Mouse (Mus musculus) mouse trophoblast stem cell (cell line): ENCODE measurements at regions not wholly inside any gene's neighbourhood (a gene's known extent, or its start where the extent isn't known, plus 50 kb on each side); places are given as distances from the start of the nearest gene placed in this dataset.

Experiments used
- in situ Hi-C, 2 experiments: fragments of 300-500 bp; cut with MseI, MboI; formaldehyde crosslinking; loops; 2 replicates in 1 of 2; 3 replicates in 1 of 2; pipeline ENCODE4 v1.15.1; 2025

DNA sequence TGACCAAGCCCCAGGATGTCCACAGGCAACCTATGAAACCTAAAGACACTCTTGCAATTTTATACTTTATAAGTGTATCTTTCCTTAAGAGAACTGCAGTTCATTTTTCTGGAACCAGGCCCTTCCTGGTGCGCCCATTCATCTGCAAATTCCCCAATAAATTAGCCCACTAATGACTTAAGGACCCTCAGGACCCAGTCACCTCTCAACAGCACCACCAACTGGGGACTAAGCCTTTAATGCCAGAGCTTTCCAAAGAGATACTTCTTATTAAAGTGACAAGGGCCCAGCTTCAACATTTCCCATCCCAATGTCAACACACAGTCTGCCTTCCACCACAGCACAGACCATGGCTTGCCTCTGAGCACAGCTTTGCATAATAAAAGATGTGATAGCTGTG is 237.6 kb upstream of the Pabpc6 start:
- in situ Hi-C loops, result no loop called here

DNA sequence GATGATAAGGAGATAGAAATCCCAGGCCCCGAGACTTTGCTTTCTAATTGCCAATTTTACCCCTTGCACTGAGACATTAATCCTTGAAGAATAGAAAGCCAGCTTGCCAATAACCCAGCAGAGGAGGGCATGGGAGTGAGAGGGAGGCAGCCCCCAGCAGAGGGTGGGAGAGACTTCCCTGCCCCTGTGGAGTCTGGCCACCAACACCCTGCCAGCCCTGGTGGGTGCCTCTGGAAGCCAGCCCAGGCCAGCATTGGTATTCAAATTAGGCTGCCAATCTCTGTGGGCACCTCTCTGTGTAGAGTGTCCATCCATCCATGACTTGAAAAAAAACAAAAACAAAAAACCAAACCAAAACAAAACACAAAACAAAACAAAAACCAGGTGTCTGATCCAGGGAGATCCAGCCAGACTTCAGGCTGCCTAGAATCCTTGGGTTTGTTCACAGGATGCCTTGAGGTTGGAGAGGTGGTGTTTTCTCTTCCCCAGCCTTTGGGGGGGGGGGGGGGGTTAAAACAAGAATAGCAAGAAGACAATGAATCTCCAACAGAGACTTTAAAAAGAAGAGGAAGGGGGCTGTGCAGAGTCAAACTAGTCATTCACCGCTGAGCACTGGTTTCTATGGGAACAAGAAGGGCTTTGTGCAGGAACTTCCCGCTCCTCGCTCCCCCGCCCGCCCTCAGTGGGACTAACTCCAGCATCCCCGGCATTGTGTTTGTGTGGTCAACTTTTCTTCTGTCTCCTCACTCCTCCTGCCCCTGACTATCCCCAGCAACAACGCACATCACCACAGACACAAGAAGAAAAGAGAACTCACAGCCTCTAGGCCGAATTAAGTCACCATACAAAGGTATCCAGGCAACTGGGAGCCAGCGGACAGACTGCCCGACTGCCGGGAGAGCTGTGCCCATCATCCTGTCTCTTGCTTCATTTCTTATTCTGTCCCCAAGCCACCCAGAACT is 236.3 kb upstream of the Pabpc6 start:
- in situ Hi-C loops, result no loop called here

DNA sequence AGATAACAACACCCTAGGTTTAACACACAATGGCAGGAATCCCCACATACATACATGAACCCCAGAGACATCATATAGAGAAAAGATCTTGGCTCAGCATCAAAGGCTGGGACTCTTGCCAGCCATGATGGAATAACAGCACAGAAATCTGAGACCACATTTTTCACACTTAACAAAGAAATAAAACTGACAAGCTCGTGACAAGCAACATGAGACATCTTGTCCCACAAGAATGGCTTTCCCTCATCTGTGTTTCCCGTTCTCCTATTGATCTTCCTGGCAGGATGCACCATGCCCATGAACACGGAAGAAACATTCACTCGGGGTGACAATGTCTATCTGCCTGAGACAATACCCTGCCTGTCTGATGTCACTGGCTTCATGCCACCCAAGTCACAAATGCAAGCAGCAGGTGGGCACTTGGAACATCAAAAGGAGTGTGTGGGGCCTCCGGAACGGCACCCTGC is 235.0 kb upstream of the Pabpc6 start:
- in situ Hi-C loops, result no loop called here

DNA sequence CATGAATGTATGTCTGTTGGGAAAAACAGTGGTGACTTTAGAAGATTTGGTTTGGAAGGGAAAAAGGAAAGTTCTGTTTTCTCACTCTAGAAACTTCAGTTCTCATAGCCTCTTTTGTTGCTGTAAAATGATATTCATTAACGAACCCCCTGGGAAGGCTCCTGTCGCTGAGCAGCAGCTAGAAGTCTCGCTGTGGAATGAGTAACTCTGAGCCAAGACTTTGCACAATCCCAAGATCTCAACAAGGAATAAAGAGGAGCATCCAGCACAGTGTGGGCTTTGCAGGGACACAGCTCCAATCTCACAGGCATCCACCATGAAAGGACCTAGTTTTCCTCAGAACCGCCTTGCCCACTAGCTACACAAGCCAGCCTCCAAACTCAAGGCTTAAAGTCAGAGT is 233.8 kb upstream of the Pabpc6 start:
- in situ Hi-C loops, result no loop called here

DNA sequence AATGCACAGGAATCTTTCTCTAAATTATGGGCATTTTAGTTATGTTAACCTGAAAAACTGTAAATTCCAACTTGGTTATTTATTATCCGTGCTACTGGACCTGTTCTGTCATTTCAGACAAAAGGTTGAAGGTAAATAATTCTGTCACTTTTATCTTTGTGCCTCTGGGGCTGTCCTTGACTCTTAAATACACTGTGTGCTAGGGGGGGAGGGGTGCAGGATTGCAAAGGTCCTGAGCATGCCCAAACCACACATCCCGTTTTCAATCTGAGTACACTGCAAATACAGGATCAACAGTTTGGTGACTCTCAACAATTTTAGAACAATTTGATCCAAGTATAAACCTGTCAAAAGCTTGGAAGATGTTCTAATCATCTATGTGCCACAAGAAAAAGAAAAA is 227.4 kb upstream of the Pabpc6 start:
- in situ Hi-C loops, result no loop called here

DNA sequence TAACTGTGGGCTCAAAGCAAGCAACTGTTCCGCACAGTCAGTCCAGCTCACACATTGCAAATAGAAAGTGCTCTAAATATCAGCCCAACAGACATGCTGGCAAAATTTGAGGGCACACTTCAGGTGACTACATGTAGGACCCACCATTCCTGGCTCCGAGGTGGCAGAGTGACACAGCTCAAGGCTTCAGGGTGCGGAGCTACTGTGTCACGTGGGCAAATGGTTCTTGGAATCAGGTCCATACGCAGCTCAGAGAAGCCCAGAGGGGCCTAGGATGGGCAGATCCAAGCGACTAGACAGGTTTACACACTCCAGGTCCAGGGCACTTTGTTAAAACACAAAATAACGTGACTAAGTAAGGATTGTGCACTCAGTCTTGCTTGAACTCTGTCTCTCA is 226.2 kb upstream of the Pabpc6 start:
- in situ Hi-C loops, result no loop called here

DNA sequence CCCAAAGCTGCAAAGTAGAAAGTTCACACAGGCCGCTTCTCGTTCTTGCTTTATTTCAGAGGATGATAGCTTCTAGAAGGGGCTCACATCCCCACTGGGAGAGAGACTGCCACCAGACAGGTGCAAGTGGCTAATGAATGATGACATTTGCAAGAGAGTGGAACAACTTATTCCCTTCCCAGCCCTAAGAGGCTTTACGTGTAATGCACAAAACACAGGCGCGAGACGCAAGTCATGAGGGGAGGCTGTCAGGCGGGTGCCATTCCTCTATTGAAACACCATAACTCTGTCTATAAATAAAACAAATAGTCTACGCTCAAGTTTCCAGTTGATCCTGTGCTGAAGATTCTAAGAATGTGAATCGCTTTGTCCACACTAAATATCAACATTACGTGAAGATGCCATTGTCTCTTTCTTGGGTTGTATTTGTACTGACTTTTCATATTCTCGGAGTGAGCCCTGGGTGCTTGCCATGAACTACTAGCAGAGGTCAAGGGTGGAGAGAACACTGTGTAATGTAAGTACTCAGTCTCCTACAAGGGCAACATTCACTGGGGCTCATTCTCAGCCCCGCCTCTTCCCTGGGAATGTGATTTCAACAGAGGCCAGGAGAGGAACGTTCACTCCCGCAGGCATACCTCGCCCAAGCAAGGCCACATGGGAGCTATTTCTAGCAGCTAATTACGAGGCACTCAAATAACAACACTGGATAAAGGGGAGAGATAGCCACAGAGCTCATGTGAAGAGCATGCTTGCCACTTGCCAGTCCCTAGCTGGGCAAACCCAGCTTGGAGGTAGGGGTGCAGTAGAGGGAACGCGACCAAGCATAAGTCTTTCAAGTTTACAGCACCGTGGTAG is 225.5 kb upstream of the Pabpc6 start:
- in situ Hi-C loops, result no loop called here

DNA sequence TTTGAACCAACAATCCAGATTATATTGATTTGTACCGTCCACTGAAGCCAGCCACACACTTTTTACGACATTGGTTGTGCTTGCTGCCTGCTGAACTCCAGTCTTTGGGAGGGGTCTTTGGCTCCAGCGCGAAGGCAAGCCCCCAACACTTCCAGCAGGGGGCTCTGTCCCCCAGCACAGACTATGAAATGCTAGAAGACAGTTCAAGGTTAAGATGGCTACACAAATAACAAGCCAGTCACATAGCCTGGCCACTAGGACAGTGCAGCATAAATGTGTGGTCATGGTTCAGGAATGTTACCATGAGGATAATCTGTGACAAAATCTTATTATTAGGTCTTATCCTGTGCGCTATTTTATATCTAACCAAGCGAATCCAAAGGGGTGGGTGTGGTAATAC is 224.4 kb upstream of the Pabpc6 start:
- in situ Hi-C loops, result no loop called here

DNA sequence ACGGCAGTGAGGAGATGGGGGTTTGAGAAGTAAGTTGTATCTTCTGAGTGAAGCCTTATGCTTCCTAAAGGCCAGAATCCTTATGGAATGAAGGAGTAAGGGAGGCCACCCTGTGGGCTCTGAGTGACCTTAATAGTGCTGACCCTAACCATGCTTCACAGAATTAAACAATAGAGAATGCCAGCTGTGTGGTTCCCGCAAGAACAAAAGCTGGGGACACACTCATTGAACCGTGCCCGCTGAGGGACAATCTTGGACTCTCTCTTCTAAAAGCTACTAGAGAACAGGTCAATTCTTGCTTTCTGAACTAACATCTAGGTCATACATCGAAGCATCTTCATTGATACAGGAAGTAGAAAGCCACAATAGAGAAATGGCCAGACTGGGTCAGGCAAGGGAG is 223.3 kb upstream of the Pabpc6 start:
- in situ Hi-C loops, result no loop called here

DNA sequence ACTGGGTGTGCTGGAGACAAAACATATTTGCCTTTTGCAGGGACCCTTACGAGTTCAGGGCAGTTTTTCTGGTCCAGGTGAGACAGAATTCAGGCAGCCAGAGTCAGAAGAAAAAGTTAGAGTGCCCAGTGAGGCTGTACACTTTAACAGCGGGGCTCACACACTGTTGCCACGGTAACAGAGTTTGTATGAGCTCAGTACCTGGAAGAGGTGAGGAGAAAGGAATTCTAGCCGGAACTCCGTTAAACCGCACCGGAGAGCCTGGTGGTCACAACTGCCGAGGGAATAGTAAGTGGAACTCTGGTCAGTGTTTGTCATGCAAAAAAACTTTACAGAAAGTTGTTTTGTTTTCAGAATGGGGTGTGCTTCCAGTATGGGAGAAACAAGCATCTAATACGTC is 222.6 kb upstream of the Pabpc6 start:
- in situ Hi-C loops, result no loop called here

DNA sequence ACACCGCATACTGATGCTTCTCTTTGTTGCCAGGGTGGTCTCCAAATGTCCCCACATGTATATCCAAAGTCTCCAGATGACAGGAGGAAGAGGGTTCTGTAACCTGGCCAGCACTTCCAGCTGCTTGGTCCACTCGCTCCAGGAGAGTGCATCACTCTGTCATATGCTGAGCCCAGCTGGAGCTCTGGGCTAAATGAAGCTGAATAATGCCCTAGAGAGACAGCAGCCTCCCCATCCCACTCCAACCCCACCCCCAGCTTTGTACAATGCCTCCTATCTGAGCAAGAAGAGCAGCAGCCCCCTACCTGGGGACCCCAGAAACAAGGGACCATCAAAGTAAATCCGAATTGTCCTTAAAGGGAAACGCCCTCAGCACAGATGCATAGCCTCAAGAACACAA is 219.0 kb upstream of the Pabpc6 start:
- in situ Hi-C loops, result no loop called here

DNA sequence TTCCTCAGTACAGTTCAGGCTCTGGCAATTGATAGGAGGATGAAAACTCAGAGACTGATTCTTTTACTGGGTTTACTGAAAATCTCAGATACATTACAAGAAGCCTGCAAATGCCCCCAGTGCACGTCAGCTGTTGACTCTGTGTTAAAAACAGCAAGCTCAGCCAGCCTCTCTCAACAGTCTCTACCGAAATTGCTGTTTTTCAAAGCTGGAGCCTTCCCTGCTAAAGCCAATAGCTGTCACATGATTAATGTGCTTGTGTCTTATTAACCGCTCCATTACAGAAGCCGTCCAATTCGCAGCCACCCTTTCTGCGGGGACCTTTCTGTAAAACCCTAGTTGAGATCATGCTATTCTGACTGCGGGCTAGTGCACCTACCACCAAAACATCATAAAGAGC is 215.6 kb upstream of the Pabpc6 start:
- in situ Hi-C loops, result no loop called here

DNA sequence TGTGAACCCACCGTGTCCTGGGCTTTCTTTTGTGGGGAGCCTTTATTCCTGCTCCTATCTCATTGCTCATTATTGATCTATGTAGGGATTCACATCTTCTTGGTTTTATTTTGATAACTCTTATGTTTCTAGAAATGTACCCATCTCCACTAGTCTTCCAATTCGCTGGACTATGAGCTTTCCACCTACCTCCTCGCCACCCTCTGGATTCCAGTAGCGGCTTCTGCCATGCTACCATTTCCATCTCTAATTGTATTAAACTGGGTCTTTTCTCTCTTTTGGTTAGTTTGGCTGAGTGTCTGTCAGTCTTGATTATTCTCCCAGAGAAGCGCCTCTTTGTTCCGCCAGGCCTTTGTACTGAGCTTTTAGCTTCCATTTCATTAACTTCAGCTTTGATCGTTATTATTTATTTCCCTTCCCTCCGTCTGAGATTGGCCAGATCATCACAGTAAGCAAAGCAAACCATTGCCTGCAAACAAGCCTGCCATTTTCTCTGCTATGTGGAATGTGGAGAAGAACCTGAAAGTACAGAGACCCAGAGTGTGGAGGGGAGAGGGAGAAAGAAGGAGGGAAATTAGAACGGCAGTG is 213.2 kb upstream of the Pabpc6 start:
- in situ Hi-C loops, result no loop called here

DNA sequence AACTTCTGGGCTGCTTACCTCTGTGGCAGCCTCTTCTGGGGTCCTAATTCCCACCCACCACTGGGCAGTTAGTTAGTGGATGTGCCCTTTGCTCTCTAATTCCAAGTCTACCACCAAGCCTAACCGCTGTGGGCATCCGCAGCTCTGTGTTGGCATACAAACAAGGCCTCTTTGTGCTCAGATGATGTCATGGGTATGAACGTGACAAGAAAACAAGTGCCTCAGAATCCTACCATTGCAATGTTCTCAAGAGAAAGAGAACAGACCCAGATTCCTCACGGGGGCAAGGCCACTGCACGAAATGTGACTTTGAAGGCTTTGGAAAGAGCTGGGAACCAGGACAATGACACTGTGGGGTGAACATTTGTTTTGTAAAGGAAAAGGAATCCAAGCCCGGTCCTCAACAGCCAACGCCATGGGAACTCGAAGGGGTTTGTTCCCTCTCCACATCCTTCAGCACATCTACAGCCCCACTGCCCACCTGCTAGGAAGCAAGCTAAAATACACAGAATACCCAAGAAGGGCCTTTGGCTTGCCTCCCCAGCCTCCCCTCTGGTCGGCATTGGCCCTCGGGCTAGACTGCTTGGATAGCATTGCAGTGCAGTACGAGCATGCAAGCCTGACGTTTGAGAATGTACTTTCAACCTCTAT is 210.2 kb upstream of the Pabpc6 start:
- in situ Hi-C loops, result no loop called here

DNA sequence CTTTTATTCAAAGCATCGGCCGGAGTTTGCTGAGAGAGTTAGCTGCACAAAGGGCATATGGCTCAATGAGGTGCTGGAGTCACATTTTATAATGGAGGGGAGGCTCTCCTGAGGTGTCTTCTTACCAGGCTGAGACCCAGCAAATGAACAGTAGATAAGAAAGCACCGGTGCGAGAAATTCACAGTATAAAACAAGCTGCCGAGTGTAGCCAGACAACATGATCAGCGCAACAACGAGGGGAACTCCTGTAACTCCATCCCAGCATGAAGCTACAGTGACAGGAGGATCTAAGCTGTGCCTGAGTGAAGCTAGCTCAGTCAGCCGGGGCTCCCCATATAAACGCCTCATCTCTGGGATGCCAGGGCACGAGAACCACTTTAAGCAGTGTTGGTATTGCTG is 204.2 kb upstream of the Pabpc6 start:
- in situ Hi-C loops, result no loop called here

DNA sequence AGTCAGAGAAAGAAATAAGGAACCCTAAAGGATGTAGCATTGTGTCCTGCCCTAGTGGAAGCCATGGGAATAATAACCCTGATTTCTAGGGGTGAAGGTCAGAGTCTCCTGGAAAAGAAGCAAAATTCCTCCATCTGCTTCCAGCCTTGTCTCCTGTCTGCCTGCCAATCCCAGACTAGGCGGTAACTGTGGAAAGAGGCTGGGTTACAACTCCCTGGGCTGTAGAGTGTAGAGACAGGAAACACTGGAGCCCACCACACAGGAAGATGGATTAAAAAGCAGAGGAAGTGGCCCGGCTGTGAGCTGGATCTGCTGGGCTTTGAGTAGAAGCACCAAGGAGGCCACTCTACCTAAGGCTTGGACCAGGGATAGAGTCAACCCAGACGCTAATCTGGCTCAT is 200.7 kb upstream of the Pabpc6 start:
- in situ Hi-C loops, result no loop called here

DNA sequence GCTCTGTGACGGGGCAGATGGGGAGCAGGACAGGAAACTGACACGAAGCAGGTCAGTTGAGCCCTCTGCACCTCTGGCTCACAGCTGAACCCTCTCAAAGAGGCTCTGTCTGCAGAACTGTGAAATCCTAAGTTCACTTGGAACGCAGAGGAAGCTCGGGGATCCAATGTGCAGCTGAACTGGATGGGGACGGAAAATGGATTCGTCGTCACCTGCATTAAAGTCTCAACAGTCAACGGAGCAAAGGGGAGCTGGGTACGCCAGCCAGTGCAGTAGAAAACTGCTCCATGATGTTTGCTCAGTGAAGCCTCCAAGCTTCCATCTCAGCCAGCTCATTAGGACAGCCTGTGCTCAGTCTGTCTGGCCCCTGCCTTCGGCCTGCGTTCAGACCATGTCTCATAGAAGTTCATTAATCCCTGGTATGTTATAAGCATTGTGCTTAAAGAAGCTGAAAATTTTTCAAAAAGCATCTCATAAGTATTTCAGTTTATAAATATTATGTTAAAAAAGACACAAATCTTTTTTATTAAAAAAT is 199.3 kb upstream of the Pabpc6 start:
- in situ Hi-C loops, result no loop called here

DNA sequence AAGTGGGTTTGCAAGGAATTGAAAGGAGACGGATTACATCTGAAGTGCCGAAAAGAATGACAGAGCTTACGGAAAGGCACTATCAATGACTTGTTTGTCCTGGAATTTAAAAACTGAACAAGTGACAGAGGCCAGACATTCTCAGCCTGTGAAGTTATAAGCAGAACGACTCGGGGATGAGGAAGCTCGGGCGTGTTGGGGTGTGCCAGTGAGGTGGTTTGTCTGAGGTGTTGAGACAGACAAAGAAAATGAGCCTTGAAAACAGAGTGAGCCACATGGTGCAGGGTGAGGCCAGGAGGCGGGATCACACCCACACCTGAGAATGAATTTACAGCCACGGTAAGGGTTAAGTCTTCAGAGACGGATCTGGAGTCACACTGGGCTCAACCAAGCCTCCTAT is 194.7 kb upstream of the Pabpc6 start:
- in situ Hi-C loops, result no loop called here

DNA sequence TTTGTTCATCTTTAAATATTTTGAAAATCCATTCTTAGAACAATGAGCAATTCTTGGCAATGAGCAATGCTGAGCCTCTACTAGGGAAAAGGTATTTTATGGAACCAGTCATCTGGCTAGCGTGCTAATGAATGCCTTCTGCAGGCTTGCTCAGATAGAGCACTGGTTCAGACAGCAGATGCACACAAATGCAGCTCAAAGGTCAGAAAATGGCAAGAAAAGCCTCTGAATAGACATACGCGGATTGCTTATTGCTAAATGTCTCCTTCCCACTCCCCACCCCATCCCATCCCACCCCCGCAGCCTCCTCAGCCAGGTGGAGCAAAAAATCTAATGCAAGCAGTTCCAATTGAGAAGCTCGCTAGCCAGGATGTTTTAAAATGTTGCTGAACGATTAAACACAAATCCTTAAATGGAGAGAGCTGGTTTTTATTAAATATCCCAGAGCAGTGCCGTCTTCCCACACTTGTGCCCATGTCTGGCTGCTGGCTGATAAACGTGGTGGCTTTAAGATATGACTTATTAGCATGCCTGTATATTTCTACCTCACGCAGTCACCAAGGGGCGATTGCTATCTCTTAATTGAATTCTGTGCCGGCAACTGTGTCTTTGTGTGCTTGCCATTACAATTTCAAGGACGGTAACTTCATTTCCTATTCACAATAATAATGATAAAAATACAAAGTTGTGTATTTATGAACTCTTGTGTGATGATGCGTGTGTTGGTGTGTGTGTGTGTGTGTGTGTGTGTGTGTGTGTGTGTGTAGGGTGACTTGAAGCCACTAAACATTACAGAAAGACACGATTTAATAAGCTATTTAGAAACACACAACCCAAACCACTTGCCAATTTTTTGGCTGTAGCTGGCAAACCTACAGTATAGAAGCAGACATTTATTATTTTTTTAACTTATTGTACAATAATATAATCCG is 192.7 kb upstream of the Pabpc6 start:
- in situ Hi-C loops, result no loop called here

DNA sequence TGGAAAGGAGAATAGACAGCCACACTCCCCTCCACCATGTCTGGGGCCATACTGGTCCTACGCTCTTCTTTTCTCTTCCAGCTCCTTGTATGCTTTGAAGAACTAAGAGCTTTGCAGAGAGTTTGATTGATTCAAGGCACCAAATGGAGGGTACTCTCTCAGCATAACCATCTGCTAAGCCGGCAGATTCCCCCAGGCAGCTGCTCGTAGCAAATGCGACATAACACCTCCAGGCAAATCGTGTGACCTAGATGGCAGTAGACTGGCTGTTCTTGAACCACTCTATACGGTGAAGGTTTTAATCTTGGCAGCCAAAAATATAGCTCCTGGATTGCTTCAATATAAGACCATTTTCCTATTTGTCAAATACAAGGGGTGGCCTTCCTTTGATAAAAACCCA is 191.8 kb upstream of the Pabpc6 start:
- in situ Hi-C loops, result no loop called here
